Mouse (Mus musculus) stomach, postnatal 0 days (tissue): ENCODE measurements at regions not wholly inside any gene's neighbourhood (a gene's known extent, or its start where the extent isn't known, plus 50 kb on each side); places are given as distances from the start of the nearest gene placed in this dataset.
"Not testable (repeated sequence)": the region's sequence is repeated elsewhere in the genome, so short reads cannot be mapped to it uniquely, and the experiment has no call there.

Experiments
- ATAC-seq: fragments of 200-750 bp; cut with Nextera tagmentation; 2 replicates; pipeline ENCODE4 v1.8.0; 2017; ENCODE audit not compliant: low FRiP score, low TSS enrichment
- DNase-seq: peaks from one replicate; pipeline ENCODE4 v3.0.0-alpha.2; 2016; ENCODE audit warnings: low spot score
- H3K27ac ChIP-seq: fragments of 300-500 bp; sonication (generic); replicated peaks from 2 replicates; pipeline ENCODE4 v1.5.1; 2014; ENCODE audit warnings: mild to moderate bottlenecking, control low read depth
- H3K27me3 ChIP-seq: fragments of 300-500 bp; sonication (generic); 2 replicates; pipeline ENCODE4 v1.6.1; 2014; ENCODE audit warnings: low read length; ENCODE audit not compliant: control insufficient read depth, insufficient read depth
- H3K36me3 ChIP-seq: fragments of 300-500 bp; sonication (generic); 2 replicates; pipeline ENCODE4 v1.6.1; 2014; ENCODE audit warnings: low read length, mixed read lengths; ENCODE audit not compliant: control insufficient read depth, insufficient read depth
- H3K4me1 ChIP-seq: fragments of 300-500 bp; sonication (generic); replicated peaks from 2 replicates; pipeline ENCODE4 v1.6.1; 2014; ENCODE audit warnings: antibody characterized with exemption; ENCODE audit not compliant: control insufficient read depth, insufficient read depth
- H3K4me2 ChIP-seq: fragments of 300-500 bp; sonication (generic); replicated peaks from 2 replicates; pipeline ENCODE4 v1.6.1; 2014; ENCODE audit warnings: low read depth, mild to moderate bottlenecking, control low read depth, moderate library complexity
- H3K4me3 ChIP-seq: fragments of 300-500 bp; sonication (generic); 2 replicates; pipeline ENCODE4 v1.5.1; 2014; ENCODE audit warnings: low read depth, low read length, control low read depth
- H3K9ac ChIP-seq: fragments of 300-500 bp; sonication (generic); 2 replicates; pipeline ENCODE4 v1.6.1; 2014; ENCODE audit warnings: mild to moderate bottlenecking, low read length, control low read depth, mixed read lengths
- H3K9me3 ChIP-seq: fragments of 300-500 bp; sonication (generic); 2 replicates; pipeline ENCODE4 v1.6.1; 2016; ENCODE audit warnings: low read length; ENCODE audit not compliant: control insufficient read depth
- CTCF ChIP-seq: IDR thresholded peaks from 2 replicates; pipeline ENCODE4 v1.5.1; 2016; ENCODE audit warnings: antibody characterized with exemption, low read depth, mild to moderate bottlenecking, moderate library complexity
- EP300 ChIP-seq: optimal IDR thresholded peaks from 2 replicates; pipeline ENCODE3; 2016; ENCODE audit warnings: antibody characterized with exemption
- WGBS: fragments of 180-500 bp; shearing (Covaris S2); extraction: QIAGEN DNeasy Blood & Tissue Kit; methylation state at CpG from one replicate; pipeline ENCODE4 v1.1.7; 2014; 5-methylcytosine and 5-hydroxymethylcytosine counted together

- not testable (repeated sequence) for DNase-seq, H3K4me1 ChIP-seq, ATAC-seq, H3K9me3 ChIP-seq, H3K36me3 ChIP-seq, H3K4me3 ChIP-seq, H3K4me2 ChIP-seq, H3K27ac ChIP-seq, H3K27me3 ChIP-seq, H3K9ac ChIP-seq
- WGBS = 88% methylated on average over 9 of the region's 9 CpGs
Observed at GRCm38 (mm10) chr13:19300320-19301011, 95.1 kb downstream of the Stard3nl start.

- Histone ChIP-seq H3K4me3 (no peak overlapping the region), H3K36me3 (no peaks in the 10 kb centered on the region), H3K4me1 (no peaks in the 10 kb centered on the region), H3K27ac (no peak overlapping the region), H3K9me3 (no peaks in the 10 kb centered on the region), H3K9ac (no peak overlapping the region), H3K27me3 (no peaks in the 10 kb centered on the region), H3K4me2 (no peak overlapping the region)
- 80% methylated on average over 1 of the region's 1 CpGs for WGBS
- TF ChIP-seq EP300 = no peak
- TF ChIP-seq CTCF = no peak
- ATAC-seq (no peak), DNase-seq (no peak)
Observed at GRCm38 (mm10) chr13:19296325-19296724, 99.3 kb downstream of the Stard3nl start.

GRCm38 (mm10) chr13:19293041-19293440 is 102.6 kb downstream of the Stard3nl start:
- Histone ChIP-seq H3K4me2 (no peak overlapping the region), H3K27ac (no peak overlapping the region), H3K9me3 (no peaks in the 10 kb centered on the region), H3K4me1 (no peaks in the 10 kb centered on the region), H3K36me3 (no peaks in the 10 kb centered on the region), H3K27me3 (no peaks in the 10 kb centered on the region), H3K9ac (no peak overlapping the region), H3K4me3 (no peak overlapping the region)
- 65% methylated on average over 2 of the region's 2 CpGs for WGBS
- DNase-seq (no peak), ATAC-seq (no peak)
- TF ChIP-seq EP300 = no peak
- TF ChIP-seq CTCF = no peak

- Histone ChIP-seq H3K9ac (no peak overlapping the region), H3K36me3 (no peaks in the 10 kb centered on the region), H3K27ac (no peak overlapping the region), H3K4me2 (no peak overlapping the region), H3K27me3 (no peaks in the 10 kb centered on the region), H3K9me3 (no peaks in the 10 kb centered on the region), H3K4me3 (no peak overlapping the region), H3K4me1 (no peaks in the 10 kb centered on the region)
- ATAC-seq (no peak), DNase-seq (no peak)
- TF ChIP-seq EP300 (no peak), CTCF (0 out of 2 replicates have a peak, but pooled peaks have one; percentile 16)
- 68% methylated on average over 1 of the region's 1 CpGs for WGBS
Observed at GRCm38 (mm10) chr13:19283161-19283560, 112.4 kb downstream of the Stard3nl start.

- not testable (repeated sequence) for H3K27me3 ChIP-seq, H3K4me1 ChIP-seq, H3K4me2 ChIP-seq, ATAC-seq, H3K9ac ChIP-seq, DNase-seq, H3K4me3 ChIP-seq, H3K36me3 ChIP-seq, H3K27ac ChIP-seq, H3K9me3 ChIP-seq
- 90% methylated on average over 6 of the region's 6 CpGs for WGBS
Observed at GRCm38 (mm10) chr13:19272548-19273295, 122.9 kb downstream of the Stard3nl start.

GRCm38 (mm10) chr13:19264996-19265395 is 130.6 kb downstream of the Stard3nl start:
- not testable (repeated sequence) for H3K27ac ChIP-seq, H3K4me2 ChIP-seq, H3K4me3 ChIP-seq, H3K4me1 ChIP-seq, H3K27me3 ChIP-seq, H3K9ac ChIP-seq, DNase-seq, H3K9me3 ChIP-seq, ATAC-seq, H3K36me3 ChIP-seq
- WGBS = 88% methylated on average over 12 of the region's 12 CpGs

- not testable (repeated sequence) for DNase-seq, H3K4me3 ChIP-seq, H3K9me3 ChIP-seq, H3K27me3 ChIP-seq, H3K27ac ChIP-seq, H3K4me1 ChIP-seq, H3K9ac ChIP-seq, H3K4me2 ChIP-seq, H3K36me3 ChIP-seq, ATAC-seq
- WGBS = 50% methylated on average over 6 of the region's 7 CpGs
Observed at GRCm38 (mm10) chr13:19246558-19246957, 149.0 kb downstream of the Stard3nl start.

- H3K27me3 ChIP-seq, ATAC-seq, H3K4me3 ChIP-seq, H3K9me3 ChIP-seq, H3K27ac ChIP-seq, H3K4me1 ChIP-seq, H3K9ac ChIP-seq, H3K36me3 ChIP-seq, DNase-seq, H3K4me2 ChIP-seq: not testable (repeated sequence)
- WGBS = 42% methylated on average over 4 of the region's 4 CpGs
Observed at GRCm38 (mm10) chr13:19242580-19242979, 153.0 kb downstream of the Stard3nl start.
